Mouse (Mus musculus) B cell, adult 2 months (primary cell): ENCODE results near the gene Smg5.
"Not testable (repeated sequence)": the region's sequence is repeated elsewhere in the genome, so short reads cannot be mapped to it uniquely, and the experiment has no call there.

Experiments used
- DNase-seq, 2 experiments: peaks; one replicate each; pipeline ENCODE4 v3.0.0; 2022

Gene Smg5

DNA sequence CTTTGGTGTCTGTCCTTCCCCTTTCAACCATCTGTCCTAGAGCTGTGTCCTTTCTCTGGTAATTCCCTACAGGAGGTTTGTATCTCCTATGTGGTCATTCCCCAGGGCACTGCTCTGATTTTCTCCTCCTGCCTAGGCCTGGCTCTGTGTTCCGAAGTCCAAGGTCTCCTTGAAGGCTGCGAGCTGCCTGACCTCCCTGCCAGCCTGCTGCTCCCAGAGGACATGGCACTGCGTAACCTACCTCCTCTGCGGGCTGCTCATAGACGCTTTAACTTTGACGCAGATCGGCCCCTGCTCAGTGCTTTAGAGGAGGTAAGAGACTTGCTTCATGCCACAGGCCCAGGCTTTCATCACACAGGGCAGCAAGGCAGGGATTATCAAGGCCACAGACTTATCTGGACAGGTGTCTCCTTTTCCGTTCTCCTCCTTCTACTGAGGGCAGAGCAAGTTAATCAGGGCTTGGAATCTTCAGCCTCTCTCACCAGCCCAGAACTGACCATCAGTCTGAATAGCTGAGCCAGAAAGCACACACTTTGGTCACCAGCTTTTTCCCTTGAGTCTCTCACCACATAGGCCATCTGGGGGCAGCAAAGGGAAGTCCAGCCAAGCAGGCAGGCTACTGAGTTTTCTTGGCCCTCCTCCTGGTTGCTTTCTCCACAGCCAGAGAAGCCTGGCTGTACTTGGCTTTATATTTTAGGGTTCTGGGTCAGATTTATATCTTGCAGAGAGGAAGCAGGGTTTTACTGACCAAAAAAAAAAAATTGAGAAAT, 18.5 kb downstream of the Smg5 start:
- DNase-seq = no peak

DNA sequence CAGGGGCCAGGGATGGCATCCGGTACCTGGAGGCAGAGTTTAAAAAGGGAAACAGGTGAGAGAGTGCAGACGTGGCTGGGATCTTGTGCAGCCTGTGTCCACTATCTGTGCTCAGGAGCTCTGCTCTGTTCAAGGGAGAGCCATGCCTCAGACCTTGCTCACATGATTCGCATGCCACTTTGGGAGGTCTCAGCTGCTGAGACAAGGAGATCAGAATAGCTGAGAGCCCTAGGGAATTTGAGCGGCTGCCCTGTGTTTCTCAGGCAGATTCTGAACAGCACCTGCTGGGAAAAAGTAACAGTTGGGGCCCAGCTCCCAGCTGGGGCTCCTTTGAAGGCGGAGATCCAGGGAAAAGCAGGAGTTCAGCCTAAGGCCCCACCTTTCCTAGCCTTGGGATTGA, 23.5 kb downstream of the Smg5 start:
- no peak for DNase-seq

DNA sequence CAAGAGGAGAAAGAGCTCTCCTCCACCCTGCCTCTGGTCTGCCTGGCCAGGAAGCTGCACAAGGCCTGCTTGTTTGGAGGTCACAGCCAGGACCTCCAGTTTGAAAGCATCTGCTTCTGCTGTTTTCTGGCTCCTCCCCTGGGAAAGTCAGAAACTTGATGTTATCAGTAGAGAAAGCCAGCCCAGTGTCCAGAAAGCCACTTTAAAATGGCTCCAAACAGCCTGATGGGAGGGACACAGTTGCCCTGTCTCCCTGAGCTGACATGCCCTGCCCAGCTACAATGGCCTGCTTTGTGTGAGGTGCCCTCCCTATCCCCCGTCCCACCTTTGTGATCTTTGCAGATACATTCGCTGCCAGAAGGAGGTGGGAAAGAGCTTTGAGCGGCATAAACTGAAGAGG, 23.9 kb downstream of the Smg5 start:
- no peak for DNase-seq

DNA sequence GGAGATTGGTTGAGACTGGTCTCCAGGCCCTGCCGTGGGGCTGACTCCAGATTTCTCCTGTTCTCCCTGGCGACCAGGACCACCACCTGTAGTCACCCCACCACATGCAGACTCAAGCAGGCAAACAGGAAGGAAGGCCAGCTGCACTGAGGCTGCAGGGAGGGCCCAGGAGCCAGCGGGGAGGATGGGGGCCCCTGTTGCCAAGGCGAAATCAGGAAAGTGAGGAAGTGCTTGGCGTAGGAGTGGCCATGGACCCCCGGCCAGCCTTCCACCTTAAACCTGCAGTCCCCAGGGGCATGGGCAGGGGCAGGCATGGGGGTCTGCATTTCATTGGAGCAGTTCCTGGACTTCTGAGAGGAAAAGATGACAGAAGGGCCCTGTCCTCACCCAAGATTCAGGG, 25.0 kb downstream of the Smg5 start:
- DNase-seq = no peak

DNA sequence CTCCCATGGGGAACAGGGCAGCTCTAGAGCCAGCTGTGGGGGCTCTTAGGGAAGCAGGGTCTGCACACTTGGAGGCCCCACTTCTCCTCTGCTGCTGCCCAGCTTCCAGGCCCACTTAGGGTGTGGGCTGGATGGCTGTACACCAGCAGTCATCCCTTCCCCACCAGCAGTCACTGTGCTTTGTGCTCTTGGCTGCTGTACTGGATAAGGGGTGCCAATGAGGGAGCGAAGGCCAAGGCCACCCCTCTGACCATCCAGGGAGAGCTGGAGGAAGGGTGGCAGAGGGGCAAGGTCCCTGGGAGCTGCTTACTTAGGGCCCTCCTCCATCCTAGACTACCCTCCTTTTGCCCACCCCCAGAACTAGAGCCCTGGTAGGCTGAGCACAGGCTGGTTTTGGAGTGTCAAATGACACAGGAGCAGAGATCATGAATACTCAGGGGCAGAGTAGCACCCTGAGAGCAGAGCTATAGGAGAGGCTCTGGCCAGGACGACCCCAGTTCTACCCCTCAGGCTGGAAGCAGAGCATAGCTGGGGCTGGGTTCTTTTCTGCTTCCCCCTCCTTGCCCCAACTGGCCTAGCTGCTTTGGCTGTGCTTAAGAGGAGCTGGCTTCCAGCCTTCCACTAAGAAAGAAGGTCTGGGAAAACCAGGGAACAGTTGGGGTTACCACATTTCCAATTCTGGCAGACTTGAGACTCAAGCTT, 25.7 kb downstream of the Smg5 start:
- DNase-seq = no peak

DNA sequence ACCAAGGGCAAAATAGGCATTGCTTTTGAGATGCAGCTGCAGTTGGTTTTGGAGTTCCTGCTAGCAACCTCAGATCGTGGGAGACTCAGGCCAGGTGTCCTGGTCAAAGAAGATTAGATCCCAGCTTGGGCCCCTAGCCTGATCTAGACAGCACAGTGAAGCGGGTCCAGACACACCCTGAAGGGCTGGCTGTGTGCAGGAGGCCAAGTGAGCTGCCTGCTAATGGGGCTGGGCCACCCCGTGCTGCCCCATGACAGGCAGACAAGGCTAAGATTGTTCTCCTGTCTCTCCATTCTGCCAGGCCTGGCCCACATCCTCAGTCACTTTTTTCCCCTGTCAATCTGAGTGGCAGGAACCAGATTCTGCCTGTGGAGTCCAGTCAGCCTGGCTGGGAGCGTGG, 27.6 kb downstream of the Smg5 start:
- DNase-seq = no peak

DNA sequence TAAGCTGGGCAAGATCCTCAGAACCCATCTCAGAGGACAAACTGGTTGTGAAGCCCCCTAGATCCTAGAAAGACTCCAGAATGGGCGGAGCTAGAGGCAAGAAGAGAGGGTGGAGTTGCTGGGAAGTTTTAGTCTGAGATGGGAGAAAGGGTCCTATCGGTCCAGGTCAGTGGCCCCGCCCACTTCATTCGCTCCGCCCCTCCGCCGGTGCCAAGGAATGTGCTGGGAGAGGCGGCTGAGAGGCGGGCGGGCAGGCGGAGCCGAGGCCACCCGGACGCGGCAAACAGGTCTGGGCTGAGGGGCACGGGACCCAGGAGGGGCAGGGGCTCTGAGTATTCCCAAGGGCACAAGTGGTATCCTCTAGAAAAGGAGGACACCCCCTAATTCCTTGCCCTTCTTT, 28.3 kb downstream of the Smg5 start, which contains the start of gene Paqr6:
Paqr6 (plus strand) TSS at position 248 of the 400 bp plus-strand sequence.
- DNase-seq = no peak

DNA sequence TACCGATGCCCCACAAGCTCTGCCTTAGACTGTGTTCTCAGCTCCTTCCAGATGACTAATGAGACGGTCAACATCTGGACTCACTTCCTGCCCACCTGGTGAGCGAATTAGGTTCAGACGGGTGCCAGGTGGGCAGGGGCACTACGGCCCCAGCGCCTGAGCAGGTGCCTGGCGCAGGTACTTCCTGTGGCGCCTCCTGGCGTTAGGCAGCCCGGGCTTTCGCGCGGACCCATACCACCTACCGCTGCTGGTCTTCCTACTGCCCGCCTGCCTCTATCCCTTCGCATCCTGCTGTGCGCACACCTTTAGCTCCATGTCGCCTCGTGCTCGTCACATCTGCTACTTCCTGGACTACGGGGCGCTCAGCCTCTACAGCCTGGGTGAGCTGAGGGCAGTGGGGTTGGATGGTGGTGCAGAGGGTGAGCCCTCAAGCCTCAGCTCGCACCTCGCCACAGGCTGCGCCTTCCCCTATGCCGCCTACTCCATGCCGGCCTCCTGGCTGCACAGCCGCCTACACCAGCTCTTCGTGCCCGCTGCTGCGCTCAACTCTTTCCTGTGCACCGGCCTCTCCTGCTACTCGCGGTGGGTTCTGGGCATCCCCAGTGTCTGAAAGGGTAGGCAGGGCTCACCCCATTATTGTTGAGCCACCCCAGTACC, 29.8 kb downstream of the Smg5 start:
- DNase-seq = no peak

DNA sequence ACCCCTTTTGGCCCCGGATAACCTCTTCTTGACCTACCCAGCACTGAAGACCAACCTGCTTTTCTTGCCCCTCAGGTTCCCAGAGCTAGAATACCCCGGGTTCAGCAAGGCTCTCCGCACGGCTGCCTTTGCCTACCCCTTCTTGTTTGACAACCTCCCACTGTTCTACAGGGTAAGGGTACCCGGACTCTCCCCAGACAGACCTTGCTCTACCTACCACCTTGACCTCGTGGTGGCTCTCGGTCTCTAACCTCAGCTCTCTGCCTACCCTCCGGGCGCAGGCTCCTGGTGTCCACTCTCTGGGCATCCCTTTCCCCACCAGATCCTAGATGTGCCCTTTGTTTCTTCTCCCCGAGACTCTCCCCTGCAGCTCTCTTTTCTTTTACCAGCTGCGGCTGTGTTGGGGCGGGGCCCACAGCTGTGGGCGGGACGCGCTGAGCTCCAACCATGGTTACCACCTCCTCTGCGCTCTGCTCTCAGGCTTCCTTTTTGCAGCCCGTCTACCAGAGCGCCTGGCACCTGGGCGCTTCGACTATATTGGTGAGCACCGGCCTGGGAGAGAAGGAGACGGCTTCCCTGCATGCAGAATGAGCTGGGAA, 30.9 kb downstream of the Smg5 start:
- DNase-seq = peak; percentile 66

DNA sequence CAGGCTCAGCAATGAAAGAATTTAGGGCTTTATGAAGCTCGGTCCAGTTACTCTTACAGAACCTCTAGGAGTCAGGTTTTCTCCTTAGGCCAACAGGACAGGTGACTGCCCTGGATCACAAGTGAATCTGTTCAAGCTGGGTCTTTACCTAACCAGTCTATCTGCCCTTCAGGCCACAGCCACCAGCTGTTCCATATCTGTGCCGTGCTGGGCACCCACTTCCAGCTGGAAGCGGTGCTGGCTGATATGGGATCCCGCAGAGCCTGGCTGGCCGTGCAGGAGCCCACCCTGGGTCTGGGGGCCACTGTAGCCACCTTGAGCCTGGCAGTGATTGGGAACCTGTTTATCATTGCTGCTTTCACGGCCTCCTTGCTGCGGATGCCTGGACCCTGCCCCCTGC, 31.5 kb downstream of the Smg5 start:
- DNase-seq = not testable (repeated sequence)

DNA sequence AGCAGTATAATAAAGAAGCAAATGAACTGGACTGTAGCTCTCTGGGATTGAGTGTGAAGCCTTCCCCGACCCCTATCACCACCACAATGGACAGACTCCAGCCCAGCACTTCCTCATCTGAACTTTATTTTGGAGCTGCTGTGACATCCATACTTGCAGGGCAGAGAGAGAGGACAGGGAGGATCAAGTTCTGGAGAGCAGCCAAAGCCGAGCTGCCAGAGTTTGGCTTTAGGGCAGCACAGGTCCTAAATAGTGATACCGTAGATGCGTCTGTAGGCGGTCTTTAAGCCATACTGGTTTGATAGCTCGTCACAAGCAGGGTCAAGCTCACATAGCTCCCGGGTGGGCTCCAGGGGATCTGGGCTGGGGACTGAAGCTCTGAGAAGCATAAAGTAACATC, 32.5 kb downstream of the Smg5 start:
- not testable (repeated sequence) for DNase-seq

DNA sequence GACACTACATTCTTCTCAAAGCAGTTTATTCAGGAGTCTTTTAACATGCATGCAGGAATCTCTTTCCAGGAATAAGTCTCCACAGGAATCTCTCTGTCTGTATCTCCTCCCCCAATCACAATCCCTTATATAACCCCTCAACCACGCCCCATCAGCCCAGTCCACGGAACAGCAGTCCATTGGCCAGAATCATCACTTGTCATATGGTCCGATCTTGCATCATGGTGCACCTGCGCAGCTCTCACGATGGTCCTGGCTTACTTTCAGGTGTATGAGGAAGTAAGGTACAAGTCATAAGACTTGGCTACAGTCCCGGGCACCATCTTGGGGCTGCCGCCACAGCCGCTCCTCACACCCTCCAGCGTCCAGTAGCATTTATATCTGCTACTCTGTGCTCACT, 36.6 kb downstream of the Smg5 start, which contains the start of gene Bglap3:
Bglap3 (minus strand) TSS at position 101 of the 400 bp plus-strand sequence.
- DNase-seq = not testable (repeated sequence)

DNA sequence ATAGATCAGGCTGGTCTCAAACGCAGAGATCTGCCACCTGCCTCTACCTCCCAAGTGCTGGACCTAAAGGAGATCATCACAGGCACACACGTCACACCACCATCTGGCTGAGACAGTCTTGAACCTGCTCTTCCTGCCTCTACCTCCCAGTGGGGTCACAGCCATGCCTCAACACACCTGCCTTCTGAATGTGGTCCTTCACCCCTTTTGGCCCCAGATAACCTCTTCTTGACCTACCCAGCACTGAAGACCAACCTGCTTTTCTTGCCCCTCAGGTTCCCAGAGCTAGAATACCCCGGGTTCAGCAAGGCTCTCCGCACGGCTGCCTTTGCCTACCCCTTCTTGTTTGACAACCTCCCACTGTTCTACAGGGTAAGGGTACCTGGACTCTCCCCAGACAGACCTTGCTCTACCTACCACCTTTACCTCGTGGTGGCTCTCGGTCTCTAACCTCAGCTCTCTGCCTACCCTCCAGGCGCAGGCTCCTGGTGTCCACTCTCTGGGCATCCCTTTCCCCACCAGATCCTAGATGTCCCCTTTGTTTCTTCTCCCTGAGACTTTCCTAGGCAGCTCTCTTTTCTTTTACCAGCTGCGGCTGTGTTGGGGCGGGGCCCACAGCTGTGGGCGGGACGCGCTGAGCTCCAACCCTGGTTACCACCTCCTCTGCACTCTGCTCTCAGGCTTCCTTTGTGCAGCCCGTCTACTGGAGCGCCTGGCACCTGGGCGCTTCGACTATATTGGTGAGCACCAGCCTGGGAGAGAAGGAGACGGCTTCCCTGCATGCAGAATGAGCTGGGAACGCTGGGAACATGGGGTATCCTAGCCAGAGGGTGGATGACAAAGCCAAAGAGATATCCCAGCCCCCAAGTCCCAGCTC, 39.9 kb downstream of the Smg5 start:
- DNase-seq = peak in 1 of 2 experiments; percentile 16

DNA sequence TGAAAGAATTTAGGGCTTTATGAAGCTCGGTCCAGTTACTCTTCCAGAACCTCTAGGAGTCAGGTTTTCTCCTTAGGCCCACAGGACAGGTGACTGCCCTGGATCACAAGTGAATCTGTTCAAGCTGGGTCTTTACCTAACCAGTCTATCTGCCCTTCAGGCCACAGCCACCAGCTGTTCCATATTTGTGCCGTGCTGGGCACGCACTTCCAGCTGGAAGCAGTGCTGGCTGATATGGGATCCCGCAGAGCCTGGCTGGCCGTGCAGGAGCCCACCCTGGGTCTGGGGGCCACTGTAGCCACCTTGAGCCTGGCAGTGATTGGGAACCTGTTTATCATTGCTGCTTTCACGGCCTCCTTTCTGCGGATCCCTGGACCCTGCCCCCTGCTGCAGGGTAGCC, 40.6 kb downstream of the Smg5 start:
- not testable (repeated sequence) for DNase-seq

DNA sequence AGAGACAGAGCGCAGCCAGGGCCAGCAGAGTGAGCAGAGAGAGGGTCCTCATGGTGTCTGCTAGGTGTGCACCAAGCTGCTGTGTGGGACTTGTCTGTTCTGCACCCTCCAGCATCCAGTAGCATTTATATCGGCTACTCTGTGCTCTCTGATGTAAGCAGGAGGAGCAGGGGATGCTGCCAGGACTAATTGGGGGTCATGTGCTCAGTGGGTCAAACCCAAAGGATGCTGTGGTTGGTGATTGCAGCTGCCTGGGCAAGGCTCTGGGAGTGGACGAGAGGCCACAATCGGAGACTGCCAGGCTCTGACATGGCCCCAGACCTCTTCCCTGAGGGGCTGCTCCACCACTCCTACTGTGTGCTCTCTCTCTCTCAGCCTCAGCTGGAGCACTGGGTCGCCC, 42.5 kb downstream of the Smg5 start, which contains the start of gene Bglap2:
Bglap2 (minus strand) TSS at position 101 of the 400 bp plus-strand sequence.
- not testable (repeated sequence) for DNase-seq

DNA sequence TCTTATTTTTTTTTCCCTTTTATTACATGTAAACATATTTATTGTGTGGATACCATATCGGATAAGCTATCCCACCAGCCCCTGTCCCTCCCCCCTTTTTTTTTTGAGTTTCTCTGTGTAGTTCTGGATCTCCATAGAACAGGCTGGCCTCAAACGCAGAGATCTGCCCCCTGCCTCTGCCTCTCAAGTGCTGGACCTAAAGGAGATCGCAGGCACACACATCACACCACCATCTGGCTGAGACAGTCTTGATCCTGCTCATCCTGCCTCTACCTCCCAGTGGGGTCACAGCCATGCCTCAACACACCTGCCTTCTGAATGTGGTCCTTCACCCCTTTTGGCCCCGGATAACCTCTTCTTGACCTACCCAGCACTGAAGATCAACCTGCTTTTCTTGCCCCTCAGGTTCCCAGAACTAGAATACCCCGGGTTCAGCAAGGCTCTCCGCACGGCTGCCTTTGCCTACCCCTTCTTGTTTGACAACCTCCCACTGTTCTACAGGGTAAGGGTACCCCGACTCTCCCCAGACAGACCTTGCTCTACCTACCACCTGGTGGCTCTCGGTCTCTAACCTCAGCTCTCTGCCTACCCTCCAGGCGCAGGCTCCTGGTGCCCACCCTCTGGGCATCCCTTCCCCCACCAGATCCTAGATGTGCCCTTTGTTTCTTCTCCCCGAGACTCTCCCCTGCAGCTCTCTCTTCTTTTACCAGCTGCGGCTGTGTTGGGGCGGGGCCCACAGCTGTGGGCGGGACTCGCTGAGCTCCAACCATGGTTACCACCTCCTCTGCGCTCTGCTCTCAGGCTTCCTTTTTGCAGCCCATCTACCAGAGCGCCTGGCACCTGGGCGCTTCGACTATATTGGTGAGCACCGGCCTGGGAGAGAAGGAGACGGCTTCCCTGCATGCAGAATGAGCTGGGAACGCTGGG, 45.6 kb downstream of the Smg5 start:
- peak; percentile 57 to 62 for DNase-seq

DNA sequence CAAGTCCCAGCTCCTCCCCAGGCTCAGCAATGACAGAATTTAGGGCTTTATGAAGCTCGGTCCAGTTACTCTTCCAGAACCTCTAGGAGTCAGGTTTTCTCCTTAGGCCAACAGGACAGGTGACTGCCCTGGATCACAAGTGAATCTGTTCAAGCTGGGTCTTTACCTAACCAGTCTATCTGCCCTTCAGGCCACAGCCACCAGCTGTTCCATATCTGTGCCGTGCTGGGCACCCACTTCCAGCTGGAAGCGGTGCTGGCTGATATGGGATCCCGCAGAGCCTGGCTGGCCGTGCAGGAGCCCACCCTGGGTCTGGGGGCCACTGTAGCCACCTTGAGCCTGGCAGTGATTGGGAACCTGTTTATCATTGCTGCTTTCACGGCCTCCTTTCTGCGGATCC, 46.3 kb downstream of the Smg5 start:
- DNase-seq = not testable (repeated sequence)

DNA sequence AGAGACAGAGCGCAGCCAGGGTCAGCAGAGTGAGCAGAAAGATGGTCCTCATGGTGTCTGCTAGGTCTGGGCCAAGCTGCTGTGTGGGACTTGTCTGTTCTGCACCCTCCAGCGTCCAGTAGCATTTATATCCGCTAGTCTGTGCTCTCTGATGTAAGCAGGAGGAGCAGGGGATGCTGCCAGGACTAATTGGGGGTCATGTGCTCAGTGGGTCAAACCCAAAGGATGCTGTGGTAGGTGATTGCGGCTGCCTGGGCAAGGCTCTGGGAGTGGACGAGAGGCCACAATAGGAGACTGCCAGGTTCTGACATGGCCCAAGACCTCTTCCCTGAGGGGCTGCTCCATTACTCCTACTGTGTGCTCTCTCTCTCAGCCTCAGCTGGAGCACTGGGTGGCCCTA, 48.3 kb downstream of the Smg5 start, which contains the start of gene Bglap:
Bglap (minus strand) TSS at position 101 of the 400 bp plus-strand sequence.
- DNase-seq = no peak

DNA sequence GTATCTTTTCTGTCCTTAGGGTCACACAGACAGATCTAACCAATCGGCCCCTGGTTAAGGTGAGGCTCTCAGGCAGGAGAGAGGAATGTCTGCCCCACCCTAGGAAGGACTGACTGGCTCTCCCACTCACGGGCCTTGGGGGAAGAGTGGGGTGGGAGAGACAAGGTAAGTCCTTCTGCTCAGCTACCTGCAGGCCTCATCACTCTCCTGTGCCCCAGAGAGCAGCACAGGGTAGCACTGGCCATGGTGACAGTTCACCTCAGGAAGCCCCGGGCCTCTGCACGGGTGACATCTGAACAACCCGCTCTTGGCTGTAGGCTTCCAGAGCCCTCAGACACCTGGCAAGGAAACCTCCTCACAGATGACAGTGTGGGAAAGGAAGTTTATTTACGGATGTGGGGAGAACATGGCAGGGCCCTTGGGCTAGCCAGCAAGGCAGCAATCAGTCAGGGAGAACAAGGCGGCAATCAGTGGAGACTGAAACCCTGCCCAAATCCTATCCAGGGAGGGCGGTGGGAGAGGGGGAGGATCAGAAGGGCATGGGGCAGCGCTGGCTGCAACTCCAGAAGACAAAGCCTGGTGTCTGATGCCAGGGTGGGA, 57.8 kb downstream of the Smg5 start:
- no peak for DNase-seq

DNA sequence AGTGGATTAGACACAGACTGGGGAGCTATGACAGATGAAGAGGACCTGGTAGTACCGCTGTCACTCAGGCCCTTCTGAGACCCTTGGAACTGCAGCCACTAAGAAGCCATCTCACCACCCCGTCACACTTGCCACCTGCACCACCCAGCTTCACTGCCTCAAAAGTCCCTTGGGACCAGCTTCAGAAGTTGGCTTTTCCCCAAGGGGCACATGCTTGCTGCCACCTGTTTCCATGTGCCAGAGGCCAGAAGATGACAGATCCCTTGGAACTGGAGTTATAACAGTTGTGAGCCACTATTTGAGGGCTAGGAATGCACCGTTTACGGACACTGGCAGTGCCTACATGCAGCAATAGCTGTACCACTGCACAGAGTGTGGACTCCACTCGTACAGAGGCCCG, 59.2 kb downstream of the Smg5 start:
- peak; percentile 63 to 67 for DNase-seq
